Mouse (Mus musculus): ENCODE measurements at regions not wholly inside any gene's neighbourhood (a gene's known extent, or its start where the extent isn't known, plus 50 kb on each side); places are given as distances from the start of the nearest gene placed in this dataset.

GRCm38 (mm10) chr12:57809961-57810360 is 246.0 kb downstream of the Ttc6 start:
- no peak for ATAC-seq (ENCODE audit: insufficient read depth, low FRiP score, low read depth)
- H3K36me3 ChIP-seq = no peaks in the 10 kb centered on the region
- no peak overlapping the region for H3K4me2 ChIP-seq
- H3K9ac ChIP-seq = no peak overlapping the region
- 86% methylated on average over 2 of the region's 2 CpGs for WGBS
- no peak overlapping the region for H3K4me3 ChIP-seq (replicated peaks)
- no peaks in the 10 kb centered on the region for H3K9me3 ChIP-seq
- no peaks in the 10 kb centered on the region for H3K4me1 ChIP-seq
- H3K27me3 ChIP-seq (replicated peaks) = no peaks in the 10 kb centered on the region
- H3K27ac ChIP-seq = no peak overlapping the region

GRCm38 (mm10) chr12:57823809-57824208 is 259.9 kb downstream of the Ttc6 start:
- Histone ChIP-seq H3K27me3 (replicated peaks) (no peaks in the 10 kb centered on the region), H3K4me2 (no peak overlapping the region), H3K27ac (no peak overlapping the region), H3K4me3 (replicated peaks) (no peak overlapping the region), H3K9me3 (no peaks in the 10 kb centered on the region), H3K9ac (no peak overlapping the region), H3K36me3 (no peaks in the 10 kb centered on the region), H3K4me1 (no peaks in the 10 kb centered on the region)
- 75% methylated on average over 6 of the region's 6 CpGs for WGBS
- ATAC-seq (ENCODE audit: insufficient read depth, low FRiP score, low read depth) = no peak

- no peak overlapping the region for H3K9ac ChIP-seq
- no peaks in the 10 kb centered on the region for H3K4me1 ChIP-seq
- H3K27ac ChIP-seq = no peak overlapping the region
- no peak overlapping the region for H3K4me2 ChIP-seq
- H3K36me3 ChIP-seq = no peaks in the 10 kb centered on the region
- H3K9me3 ChIP-seq = no peaks in the 10 kb centered on the region
- H3K4me3 ChIP-seq (replicated peaks) = no peak overlapping the region
- 11% methylated on average over 3 of the region's 3 CpGs for WGBS
- H3K27me3 ChIP-seq (replicated peaks) = no peaks in the 10 kb centered on the region
- ATAC-seq (ENCODE audit: insufficient read depth, low FRiP score, low read depth) = no peak
Observed at GRCm38 (mm10) chr12:57825754-57826153, 261.8 kb downstream of the Ttc6 start.

DNA sequence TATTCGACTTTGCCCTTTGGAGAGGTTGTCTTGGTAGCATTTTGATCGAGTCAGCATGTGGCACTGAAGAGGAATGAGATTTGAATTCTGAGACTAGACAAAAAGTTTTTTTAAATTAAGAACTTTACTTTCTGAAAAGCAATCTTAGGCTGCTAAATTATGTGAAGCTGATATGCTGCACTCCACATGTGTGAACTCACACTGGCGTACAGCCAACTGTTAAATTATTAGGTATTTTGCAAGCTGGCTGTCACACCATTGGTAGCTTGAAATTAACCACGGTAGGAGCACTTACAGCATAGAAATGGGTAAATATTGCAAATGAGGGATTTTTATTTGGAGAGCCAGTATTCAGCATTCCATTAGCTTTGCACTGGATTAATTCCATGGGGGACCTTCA is 278.9 kb downstream of the Ttc6 start:
- WGBS = 51% methylated on average over 4 of the region's 4 CpGs
- no peak overlapping the region for H3K27ac ChIP-seq

DNA sequence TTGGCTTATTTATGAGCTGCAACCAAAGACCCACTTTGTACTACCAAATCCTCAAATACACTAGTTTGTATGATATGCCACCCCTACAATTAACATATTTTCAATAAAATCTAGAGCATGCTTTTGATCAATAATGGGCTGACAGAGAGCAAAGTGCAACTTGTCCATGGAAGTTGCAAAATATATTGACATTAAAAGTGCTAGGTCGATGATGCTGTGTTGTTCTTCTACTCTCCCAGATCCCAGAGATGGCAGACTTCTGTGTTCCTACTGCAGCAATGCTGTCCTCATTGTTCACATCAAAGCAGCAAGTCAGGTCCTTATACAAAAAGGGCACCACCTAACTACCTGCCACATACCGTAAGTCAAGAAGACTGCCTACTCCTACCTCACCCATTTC is 307.1 kb downstream of the Ttc6 start:
- Histone ChIP-seq H3K27me3 (replicated peaks) (no peaks in the 10 kb centered on the region), H3K9ac (no peak overlapping the region), H3K4me1 (no peaks in the 10 kb centered on the region), H3K36me3 (no peaks in the 10 kb centered on the region), H3K9me3 (no peaks in the 10 kb centered on the region), H3K4me3 (replicated peaks) (no peak overlapping the region), H3K27ac (no peak overlapping the region), H3K4me2 (no peak overlapping the region)
- ATAC-seq (ENCODE audit: insufficient read depth, low FRiP score, low read depth) = no peak
- WGBS = 81% methylated on average over 2 of the region's 2 CpGs

More for the DNA sequence above, 278.9 kb downstream of the Ttc6 start:
- no peaks in the 10 kb centered on the region for H3K4me1 ChIP-seq
- no peak for ATAC-seq (ENCODE audit: insufficient read depth, low FRiP score, low read depth)
- no peak overlapping the region for H3K9ac ChIP-seq
- H3K4me2 ChIP-seq = no peak overlapping the region
- H3K27me3 ChIP-seq (replicated peaks) = no peaks in the 10 kb centered on the region
- H3K36me3 ChIP-seq = no peaks in the 10 kb centered on the region
- H3K9me3 ChIP-seq = no peaks in the 10 kb centered on the region
- no peak overlapping the region for H3K4me3 ChIP-seq (replicated peaks)

DNA sequence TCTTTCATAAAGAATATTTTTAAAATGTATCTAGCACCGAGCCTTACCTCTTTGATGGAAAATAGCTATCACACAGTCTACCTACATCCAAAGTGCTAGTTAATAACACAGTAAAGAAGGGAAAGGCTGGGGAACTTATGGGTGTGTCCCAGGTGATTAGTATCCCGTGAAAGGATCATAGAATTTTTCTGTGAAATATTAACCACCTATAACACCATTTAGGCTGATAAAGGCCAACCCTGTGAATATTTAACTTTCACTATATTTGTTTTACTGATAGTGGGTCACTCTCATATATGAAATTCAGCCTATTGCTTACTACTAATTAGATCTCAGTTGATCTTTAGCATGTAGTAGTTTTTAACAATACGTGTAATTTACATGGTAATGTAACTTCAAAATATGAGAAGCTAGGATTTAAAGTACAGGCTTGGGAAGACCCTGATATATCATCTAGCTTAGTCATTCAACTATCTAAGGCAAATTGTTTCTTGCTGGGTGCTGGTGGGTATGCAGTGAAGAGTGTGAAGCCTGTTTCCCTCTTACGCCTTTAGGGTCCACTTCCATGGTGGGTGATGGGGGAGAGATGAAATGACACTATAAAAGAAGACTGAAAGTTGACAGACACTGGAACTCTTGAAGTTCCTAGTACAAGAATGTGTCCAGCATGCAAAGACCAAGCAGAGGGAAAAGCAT is 320.6 kb upstream of the Sstr1 start:
- Histone ChIP-seq H3K36me3 (no peaks in the 10 kb centered on the region), H3K4me1 (no peaks in the 10 kb centered on the region), H3K9ac (no peak overlapping the region), H3K4me2 (no peak overlapping the region), H3K4me3 (replicated peaks) (no peak overlapping the region), H3K9me3 (no peaks in the 10 kb centered on the region), H3K27ac (peak overlapping the region; percentile 31; the same call in 1 of the 2 replicates), H3K27me3 (replicated peaks) (no peaks in the 10 kb centered on the region)
- 63% methylated on average over 4 of the region's 4 CpGs for WGBS
- ATAC-seq (ENCODE audit: insufficient read depth, low FRiP score, low read depth) = peak; percentile 91

DNA sequence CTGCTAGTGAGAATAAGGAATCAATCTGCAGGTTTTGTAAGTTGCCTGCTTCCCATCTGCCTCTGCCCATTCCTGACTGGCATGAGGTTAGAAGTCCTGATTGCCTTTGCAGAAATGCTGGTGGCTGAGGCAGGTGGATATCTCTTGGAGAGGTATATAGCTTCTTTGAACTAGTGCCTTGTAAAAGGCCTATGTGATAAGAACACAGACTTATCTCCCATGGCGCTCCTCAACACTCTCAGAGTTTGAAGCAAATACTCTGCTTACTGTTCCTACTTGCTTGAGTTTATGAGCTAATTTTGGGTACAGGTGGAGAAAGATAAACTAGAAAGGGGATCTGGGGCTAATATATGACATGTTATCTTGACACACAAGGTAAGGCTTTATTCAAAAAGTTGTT is 320.0 kb upstream of the Sstr1 start:
- Histone ChIP-seq H3K4me1 (no peaks in the 10 kb centered on the region), H3K27me3 (replicated peaks) (no peaks in the 10 kb centered on the region), H3K4me3 (replicated peaks) (no peak overlapping the region), H3K36me3 (no peaks in the 10 kb centered on the region), H3K9me3 (no peaks in the 10 kb centered on the region), H3K27ac (peak overlapping the region; percentile 31; the same call in 1 of the 2 replicates), H3K9ac (no peak overlapping the region), H3K4me2 (no peak overlapping the region)
- 80% methylated on average over 1 of the region's 1 CpGs for WGBS
- peak; percentile 67 for ATAC-seq (ENCODE audit: insufficient read depth, low FRiP score, low read depth)

DNA sequence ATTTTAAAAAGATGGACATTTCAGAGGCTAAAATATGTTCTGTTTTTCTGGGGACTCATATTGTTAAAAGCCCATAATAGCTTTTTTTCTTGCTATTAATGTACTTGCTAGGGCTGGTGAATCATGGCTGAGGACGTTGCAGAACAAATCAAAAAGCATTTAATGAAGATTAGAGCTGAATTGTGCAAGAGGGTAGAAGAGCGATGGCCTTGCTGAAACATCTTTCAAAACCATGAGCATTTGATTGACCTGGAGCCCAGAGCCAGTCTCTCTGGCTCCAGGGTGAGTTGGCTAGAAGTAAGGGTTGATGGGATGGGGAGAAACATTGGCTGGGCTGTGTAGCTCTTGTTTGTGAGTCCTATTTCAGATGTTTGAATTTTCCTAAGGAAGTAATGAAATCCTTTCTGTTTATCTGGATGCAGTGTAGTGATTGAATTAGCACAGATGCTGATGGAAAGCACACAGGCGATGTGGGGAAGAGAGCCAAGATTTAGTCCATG is 313.8 kb upstream of the Sstr1 start:
- Histone ChIP-seq H3K27me3 (replicated peaks) (no peaks in the 10 kb centered on the region), H3K4me1 (no peaks in the 10 kb centered on the region), H3K4me3 (replicated peaks) (no peak overlapping the region), H3K4me2 (no peak overlapping the region), H3K9me3 (no peaks in the 10 kb centered on the region), H3K27ac (no peak overlapping the region), H3K36me3 (no peaks in the 10 kb centered on the region), H3K9ac (no peak overlapping the region)
- 70% methylated on average over 3 of the region's 3 CpGs for WGBS
- no peak for ATAC-seq (ENCODE audit: insufficient read depth, low FRiP score, low read depth)

DNA sequence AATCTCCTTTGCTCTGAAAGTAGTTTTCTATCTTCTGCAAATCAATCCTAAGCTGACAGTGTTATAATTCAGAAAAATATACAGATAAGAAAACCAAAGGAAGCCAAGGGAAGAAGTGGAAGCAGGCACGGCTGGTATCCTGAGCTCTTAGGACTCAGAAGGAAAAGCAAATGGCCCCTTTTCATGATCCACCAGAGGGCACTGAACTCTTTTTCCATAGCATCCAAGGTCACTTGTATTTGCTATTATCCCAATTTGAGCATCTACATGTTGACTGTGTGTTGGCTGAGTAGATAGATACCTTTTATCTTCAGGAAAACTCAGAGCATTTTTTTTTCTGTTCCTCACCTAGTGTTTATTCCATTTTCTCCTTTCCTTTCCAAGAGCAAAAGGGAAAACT is 306.9 kb upstream of the Sstr1 start:
- ATAC-seq (ENCODE audit: insufficient read depth, low FRiP score, low read depth) = no peak

DNA sequence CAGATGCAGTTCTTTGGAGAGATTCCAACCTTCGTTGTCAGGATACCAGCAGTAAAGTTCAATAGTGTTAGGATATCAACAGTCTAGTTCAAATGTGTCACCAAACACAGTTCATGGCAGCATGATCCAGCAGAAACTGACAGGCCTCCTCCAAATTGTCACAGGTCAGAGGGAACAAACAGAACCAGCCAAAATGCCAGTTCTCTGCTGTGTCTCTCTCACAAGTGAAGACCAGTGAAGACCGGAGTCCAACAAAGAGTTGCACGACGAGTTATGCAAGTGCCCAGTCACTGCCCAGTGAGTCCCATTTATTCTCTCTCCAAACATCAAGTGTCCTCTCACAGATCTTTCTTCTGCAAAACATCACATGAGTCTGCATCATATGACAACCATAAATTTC is 293.4 kb upstream of the Sstr1 start:
- H3K4me2 ChIP-seq = no peak overlapping the region
- H3K27ac ChIP-seq = no peak overlapping the region
- H3K4me1 ChIP-seq = no peaks in the 10 kb centered on the region
- no peaks in the 10 kb centered on the region for H3K9me3 ChIP-seq
- no peaks in the 10 kb centered on the region for H3K27me3 ChIP-seq (replicated peaks)
- WGBS = 82% methylated on average over 4 of the region's 4 CpGs
- H3K4me3 ChIP-seq (replicated peaks) = no peak overlapping the region
- no peak overlapping the region for H3K9ac ChIP-seq
- no peak for ATAC-seq (ENCODE audit: insufficient read depth, low FRiP score, low read depth)
- no peaks in the 10 kb centered on the region for H3K36me3 ChIP-seq

More for the DNA sequence above, 306.9 kb upstream of the Sstr1 start:
- 63% methylated on average over 1 of the region's 1 CpGs for WGBS
- H3K9ac ChIP-seq = no peak overlapping the region
- no peaks in the 10 kb centered on the region for H3K27me3 ChIP-seq (replicated peaks)
- H3K9me3 ChIP-seq = no peaks in the 10 kb centered on the region
- H3K36me3 ChIP-seq = no peaks in the 10 kb centered on the region
- H3K27ac ChIP-seq = no peak overlapping the region
- no peak overlapping the region for H3K4me3 ChIP-seq (replicated peaks)
- no peaks in the 10 kb centered on the region for H3K4me1 ChIP-seq
- no peak overlapping the region for H3K4me2 ChIP-seq

DNA sequence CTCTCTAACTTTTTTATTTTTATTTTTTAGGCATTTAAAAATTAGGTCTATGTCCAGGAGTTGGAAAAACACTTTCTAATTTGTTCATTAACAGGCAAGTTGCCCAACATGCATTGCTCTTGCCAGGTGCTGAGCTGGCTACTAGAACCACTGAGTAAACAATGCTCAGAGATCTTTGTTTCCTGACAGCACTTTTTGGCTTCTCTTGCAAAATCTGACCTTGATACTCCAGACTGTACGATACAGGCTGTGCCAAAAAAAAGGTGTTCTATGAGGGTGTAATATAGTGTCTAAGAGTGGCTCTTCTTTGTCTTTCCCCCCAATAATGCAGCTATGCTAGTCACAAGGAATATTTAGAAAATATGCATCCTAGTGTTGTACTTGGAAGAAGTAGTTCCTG is 289.5 kb upstream of the Sstr1 start:
- Histone ChIP-seq H3K4me3 (replicated peaks) (no peak overlapping the region), H3K9me3 (no peaks in the 10 kb centered on the region), H3K4me2 (no peak overlapping the region), H3K4me1 (no peaks in the 10 kb centered on the region), H3K27ac (no peak overlapping the region), H3K36me3 (no peaks in the 10 kb centered on the region), H3K9ac (no peak overlapping the region), H3K27me3 (replicated peaks) (no peaks in the 10 kb centered on the region)
- WGBS = 62% methylated on average over 1 of the region's 1 CpGs
- ATAC-seq (ENCODE audit: insufficient read depth, low FRiP score, low read depth) = no peak; the same call in 1 of the 2 replicates

DNA sequence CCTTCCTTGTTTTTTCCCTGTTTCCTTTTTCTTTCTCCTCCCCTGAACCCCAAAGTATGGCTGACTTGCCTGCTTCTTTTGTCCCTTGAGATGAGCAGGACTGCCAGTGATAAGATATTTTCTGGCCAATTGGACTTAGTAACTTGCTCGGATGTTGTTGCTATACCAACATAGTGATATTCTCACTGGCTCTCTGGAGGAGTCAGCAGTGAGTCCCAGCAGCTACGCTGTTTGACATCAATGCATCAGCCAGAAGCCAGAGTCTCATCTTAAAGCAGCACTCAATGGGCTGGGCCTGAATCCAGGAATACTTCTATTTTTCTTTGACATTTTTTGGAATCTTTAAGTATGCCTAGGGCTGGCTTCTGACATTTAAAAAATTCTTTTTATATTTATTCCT is 287.1 kb upstream of the Sstr1 start:
- Histone ChIP-seq H3K9ac (no peak overlapping the region), H3K4me1 (no peaks in the 10 kb centered on the region), H3K27me3 (replicated peaks) (no peaks in the 10 kb centered on the region), H3K27ac (no peak overlapping the region), H3K4me2 (no peak overlapping the region), H3K36me3 (no peaks in the 10 kb centered on the region), H3K9me3 (no peaks in the 10 kb centered on the region), H3K4me3 (replicated peaks) (no peak overlapping the region)
- ATAC-seq (ENCODE audit: insufficient read depth, low FRiP score, low read depth) = no peak
- WGBS = 80% methylated on average over 2 of the region's 2 CpGs

GRCm38 (mm10) chr12:57926886-57927285 is 284.7 kb upstream of the Sstr1 start:
- Histone ChIP-seq H3K36me3 (no peaks in the 10 kb centered on the region), H3K9me3 (no peaks in the 10 kb centered on the region), H3K27ac (no peak overlapping the region), H3K4me1 (no peaks in the 10 kb centered on the region), H3K4me2 (no peak overlapping the region), H3K4me3 (replicated peaks) (no peak overlapping the region), H3K9ac (no peak overlapping the region), H3K27me3 (replicated peaks) (no peaks in the 10 kb centered on the region)
- ATAC-seq (ENCODE audit: insufficient read depth, low FRiP score, low read depth) = no peak
- 93% methylated on average over 1 of the region's 1 CpGs for WGBS

Measured in stomach, embryonic 15.5 days (tissue).